Mouse (Mus musculus) adrenal gland, adult 18-20 months (tissue): ENCODE results near the gene Col6a5. TPM values are rescaled to one million over a fixed set of nuclear protein-coding genes. Genes with fewer than 3 reads are reported as not detected.
"Not testable (repeated sequence)": the region's sequence is repeated elsewhere in the genome, so short reads cannot be mapped to it uniquely, and the experiment has no call there.

Source experiments
- DNase-seq, 2 experiments: peaks; one replicate each; pipeline ENCODE4 v3.0.0; 2021 to 2022; ENCODE audit warnings: low spot score in 2 of 2
- total RNA-seq, 2 experiments: library from RNA; stranded (reverse); gene quantifications; 1 replicate in 1 of 2; 2 replicates in 1 of 2; pipeline ENCODE4 v1.2.3; 2021

The Col6a5 gene
- total RNA-seq, 2 experiments from 2014 or later = 1.8 to 5.1 TPM

GRCm38 (mm10) chr9:105910166-105910565 lies 50.3 kb downstream of the Col6a5 start:
- no peak for DNase-seq

- no peak for DNase-seq
Observed at GRCm38 (mm10) chr9:105909352-105909751, 51.1 kb downstream of the Col6a5 start.

GRCm38 (mm10) chr9:105907411-105907810 lies 53.0 kb downstream of the Col6a5 start:
- DNase-seq = no peak

- DNase-seq = peak in 1 of 2 experiments; percentile 5
Observed at GRCm38 (mm10) chr9:105887521-105887920, 72.9 kb downstream of the Col6a5 start.

- no peak for DNase-seq
Observed at GRCm38 (mm10) chr9:105884656-105885430, 75.6 kb downstream of the Col6a5 start.

GRCm38 (mm10) chr9:105880743-105881142 lies 79.7 kb downstream of the Col6a5 start:
- no peak for DNase-seq

- DNase-seq = no peak
Observed at GRCm38 (mm10) chr9:105878365-105879108, 81.9 kb downstream of the Col6a5 start.

- no peak for DNase-seq
Observed at GRCm38 (mm10) chr9:105876124-105876523, 84.3 kb downstream of the Col6a5 start.

- DNase-seq = no peak
Observed at GRCm38 (mm10) chr9:105871643-105872042, 88.8 kb downstream of the Col6a5 start.

GRCm38 (mm10) chr9:105857773-105858172 lies 102.7 kb downstream of the Col6a5 start:
- peak; percentile 64 to 72 for DNase-seq

GRCm38 (mm10) chr9:105852778-105853065 lies 107.7 kb downstream of the Col6a5 start:
- DNase-seq = no peak

GRCm38 (mm10) chr9:105852015-105852777 lies 108.2 kb downstream of the Col6a5 start:
- no peak for DNase-seq

GRCm38 (mm10) chr9:105851011-105851410 lies 109.4 kb downstream of the Col6a5 start:
- DNase-seq = no peak

GRCm38 (mm10) chr9:105848396-105848795 lies 112.0 kb downstream of the Col6a5 start:
- DNase-seq = no peak

GRCm38 (mm10) chr9:105847261-105847660 lies 113.2 kb downstream of the Col6a5 start:
- DNase-seq = no peak

- not testable (repeated sequence) for DNase-seq
Observed at GRCm38 (mm10) chr9:105841386-105841785, 119.1 kb downstream of the Col6a5 start.

GRCm38 (mm10) chr9:105839147-105839515 lies 121.3 kb downstream of the Col6a5 start:
- no peak for DNase-seq

GRCm38 (mm10) chr9:105838396-105839146 lies 121.9 kb downstream of the Col6a5 start:
- no peak for DNase-seq

GRCm38 (mm10) chr9:105835587-105835986 lies 124.9 kb downstream of the Col6a5 start:
- no peak for DNase-seq

- DNase-seq = no peak
Observed at GRCm38 (mm10) chr9:105834799-105835198, 125.6 kb downstream of the Col6a5 start.

- no peak for DNase-seq
Observed at GRCm38 (mm10) chr9:105831291-105831690, 129.2 kb downstream of the Col6a5 start.
